Mouse (Mus musculus) mouse trophoblast stem cell (cell line): ENCODE measurements around the gene Cntnap5c.
"Not testable (repeated sequence)": the region's sequence is repeated elsewhere in the genome, so short reads cannot be mapped to it uniquely, and the experiment has no call there.

ENCODE experiments used
- in situ Hi-C, 2 experiments: fragments of 300-500 bp; cut with MseI, MboI; formaldehyde crosslinking; loops; 2 replicates in 1 of 2; 3 replicates in 1 of 2; pipeline ENCODE4 v1.15.1; 2025

The Cntnap5c gene

GRCm38 (mm10) chr17:57768622-57769610 lies at the start of gene Cntnap5c:
Gene Cntnap5c, plus strand, starts transcription at chr17:57769570.
- in situ Hi-C loops = loop anchor here in 1 of 2 experiments (25.0 kb wide), 1 partner anchor 1143 kb away; no protein-coding TSS in a partner anchor

GRCm38 (mm10) chr17:57742119-57742518 lies 27.3 kb upstream of the Cntnap5c start, which contains the start of gene Gm21834:
Gene Gm21834, minus strand, starts transcription at chr17:57742219.
- in situ Hi-C loops = no loop called here

- in situ Hi-C loops = loop anchor here in 1 of 2 experiments (25.0 kb wide), 1 partner anchor 1154 kb away; no protein-coding TSS in a partner anchor
Measured at GRCm38 (mm10) chr17:57758033-57758432, 11.3 kb upstream of the Cntnap5c start.

- in situ Hi-C loops = loop anchor here in 1 of 2 experiments (25.0 kb wide), 1 partner anchor 1145 kb away; no protein-coding TSS in a partner anchor
Measured at GRCm38 (mm10) chr17:57767306-57767705, 2.1 kb upstream of the Cntnap5c start.

- in situ Hi-C loops = loop anchor here in 1 of 2 experiments (25.0 kb wide), 1 partner anchor 1141 kb away; no protein-coding TSS in a partner anchor
Measured at GRCm38 (mm10) chr17:57770904-57771303, 1.5 kb downstream of the Cntnap5c start.

GRCm38 (mm10) chr17:57788161-57788799 lies 18.9 kb downstream of the Cntnap5c start:
- in situ Hi-C loops = no loop called here

GRCm38 (mm10) chr17:57795408-57795807 lies 26.0 kb downstream of the Cntnap5c start:
- in situ Hi-C loops = no loop called here

- in situ Hi-C loops = no loop called here
Measured at GRCm38 (mm10) chr17:57796668-57797311, 27.4 kb downstream of the Cntnap5c start.

GRCm38 (mm10) chr17:57799414-57799985 lies 30.1 kb downstream of the Cntnap5c start:
- in situ Hi-C loops = no loop called here

- in situ Hi-C loops = no loop called here
Measured at GRCm38 (mm10) chr17:57801180-57801579, 31.8 kb downstream of the Cntnap5c start.

- in situ Hi-C loops = no loop called here
Measured at GRCm38 (mm10) chr17:57837090-57837971, 68.0 kb downstream of the Cntnap5c start.

- in situ Hi-C loops = not testable (repeated sequence)
Measured at GRCm38 (mm10) chr17:57855811-57856210, 86.4 kb downstream of the Cntnap5c start.

- in situ Hi-C loops = no loop called here
Measured at GRCm38 (mm10) chr17:57865996-57866395, 96.6 kb downstream of the Cntnap5c start.

GRCm38 (mm10) chr17:57887742-57888389 lies 118.5 kb downstream of the Cntnap5c start:
- in situ Hi-C loops = no loop called here

- in situ Hi-C loops = no loop called here
Measured at GRCm38 (mm10) chr17:57911770-57912293, 142.5 kb downstream of the Cntnap5c start.

- in situ Hi-C loops = no loop called here
Measured at GRCm38 (mm10) chr17:57984230-57984629, 214.9 kb downstream of the Cntnap5c start.

GRCm38 (mm10) chr17:57988420-57988819 lies 219.1 kb downstream of the Cntnap5c start:
- in situ Hi-C loops = no loop called here

GRCm38 (mm10) chr17:57996461-57996860 lies 227.1 kb downstream of the Cntnap5c start:
- in situ Hi-C loops = no loop called here

- in situ Hi-C loops = no loop called here
Measured at GRCm38 (mm10) chr17:57999080-57999479, 229.7 kb downstream of the Cntnap5c start.
